Mouse (Mus musculus) lung, adult 2 months (tissue): Measurements from ENCODE around the gene Sorbs1.

Experiments used
- CTCF ChIP-seq: fragments of 200-500 bp; IDR thresholded peaks from 2 replicates; pipeline ENCODE4 v1.5.1; 2011; ENCODE audit warnings: mild to moderate bottlenecking, low read length, control low read depth; ENCODE audit not compliant: insufficient read depth
- POLR2A ChIP-seq: fragments of 200-500 bp; IDR thresholded peaks from 2 replicates; pipeline ENCODE4 v1.6.1; 2011; ENCODE audit warnings: low read depth, mild to moderate bottlenecking, control low read depth, low read length, borderline replicate concordance; ENCODE audit errors: extremely low read depth

DNA sequence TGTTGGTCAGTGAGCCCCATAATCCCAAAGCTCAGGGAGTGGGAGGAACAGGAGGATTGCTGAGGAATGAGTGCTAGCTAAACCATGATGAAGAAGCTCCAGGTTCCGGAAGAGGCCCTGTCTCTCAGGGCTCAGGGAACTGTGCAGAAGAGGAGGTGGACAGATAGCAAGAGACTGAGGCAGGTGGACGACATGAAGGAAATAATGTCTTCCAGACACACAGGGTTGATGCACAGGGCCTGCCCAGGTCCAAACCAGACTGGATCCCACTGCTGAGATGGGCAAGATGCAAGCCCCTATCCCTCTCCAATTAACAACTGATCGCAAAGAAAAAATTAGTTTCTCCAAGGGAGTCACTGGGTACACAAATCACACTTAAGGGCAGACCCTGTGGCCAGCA, 258.8 kb downstream of the Sorbs1 start:
- no peak for TF ChIP-seq CTCF
- no peak for TF ChIP-seq POLR2A
